Mouse (Mus musculus): ENCODE data around the gene Grid1.

Gene Grid1

GRCm38 (mm10) chr14:35541254-35541991, 721.5 kb downstream of the Grid1 start:
- no peak for DNase-seq

- no peak for DNase-seq
Measured at GRCm38 (mm10) chr14:35541992-35542380, 722.1 kb downstream of the Grid1 start.

- DNase-seq: peak; percentile 5
Measured at GRCm38 (mm10) chr14:35554288-35554687, 734.4 kb downstream of the Grid1 start.

- no peak for DNase-seq
Measured at GRCm38 (mm10) chr14:35561244-35561893, 741.5 kb downstream of the Grid1 start.

GRCm38 (mm10) chr14:35572991-35573502, 753.1 kb downstream of the Grid1 start:
- no peak for DNase-seq

- no peak for DNase-seq
Measured at GRCm38 (mm10) chr14:35574489-35574888, 754.6 kb downstream of the Grid1 start.

GRCm38 (mm10) chr14:35575285-35575684, 755.4 kb downstream of the Grid1 start:
- no peak for DNase-seq

- DNase-seq: no peak
Measured at GRCm38 (mm10) chr14:35625749-35626148, 805.8 kb downstream of the Grid1 start.
